Mouse (Mus musculus): ENCODE results near the gene Nr1i3.

Nr1i3 gene

GRCm38 (mm10) chr1:171251594-171252324 lies 38.0 kb downstream of the Nr1i3 start:
- peak; percentile 57 for DNase-seq (ENCODE audit: low read depth, low spot score)

GRCm38 (mm10) chr1:171252415-171252814 lies 38.6 kb downstream of the Nr1i3 start:
- DNase-seq (ENCODE audit: low read depth, low spot score): no peak

- no peak for DNase-seq (ENCODE audit: low read depth, low spot score)
These were observed 42.5 kb downstream of the Nr1i3 start for GRCm38 (mm10) chr1:171256095-171256818.

GRCm38 (mm10) chr1:171256937-171257548 lies 43.3 kb downstream of the Nr1i3 start:
- peak; percentile 85 for DNase-seq (ENCODE audit: low read depth, low spot score)

GRCm38 (mm10) chr1:171257781-171258180 lies 44.0 kb downstream of the Nr1i3 start:
- no peak for DNase-seq (ENCODE audit: low read depth, low spot score)

GRCm38 (mm10) chr1:171258921-171259320 lies 45.2 kb downstream of the Nr1i3 start:
- no peak for DNase-seq (ENCODE audit: low read depth, low spot score)

GRCm38 (mm10) chr1:171260316-171260715 lies 46.5 kb downstream of the Nr1i3 start:
- peak; percentile 19 for DNase-seq (ENCODE audit: low read depth, low spot score)

GRCm38 (mm10) chr1:171262594-171263130 lies 48.9 kb downstream of the Nr1i3 start:
- DNase-seq (ENCODE audit: low read depth, low spot score): peak; percentile 94

GRCm38 (mm10) chr1:171263185-171263611 lies 49.4 kb downstream of the Nr1i3 start:
- peak; percentile 91 for DNase-seq (ENCODE audit: low read depth, low spot score)

- DNase-seq (ENCODE audit: low read depth, low spot score): peak; percentile 57
These were observed 50.1 kb downstream of the Nr1i3 start for GRCm38 (mm10) chr1:171263666-171264461.

- DNase-seq (ENCODE audit: low read depth, low spot score): no peak
These were observed 52.4 kb downstream of the Nr1i3 start for GRCm38 (mm10) chr1:171265971-171266744.

GRCm38 (mm10) chr1:171268341-171268740 lies 54.6 kb downstream of the Nr1i3 start:
- DNase-seq (ENCODE audit: low read depth, low spot score): peak; percentile 66

- peak; percentile 81 for DNase-seq (ENCODE audit: low read depth, low spot score)
These were observed 56.2 kb downstream of the Nr1i3 start, which contains the start of gene B4galt3 for GRCm38 (mm10) chr1:171269848-171270572. TSS of gene B4galt3 (plus strand) at chr1:171270328.
